Mouse (Mus musculus) macrophage (primary cell): ENCODE data around the gene Hbb-bs. TPM values are rescaled to one million over a fixed set of nuclear protein-coding genes. Genes with fewer than 3 reads are reported as not detected.
"Not testable (repeated sequence)": the region's sequence is repeated elsewhere in the genome, so short reads cannot be mapped to it uniquely, and the experiment has no call there.

Experiments
- H3K27ac ChIP-seq: fragments of 350-480 bp; formaldehyde crosslinking; 2 replicates; pipeline ENCODE4 v1.9.0; 2021
- H3K36me3 ChIP-seq: fragments of 350-480 bp; formaldehyde crosslinking; 2 replicates; pipeline ENCODE4 v1.9.0; 2021; ENCODE audit errors: inconsistent target
- H3K4me3 ChIP-seq: fragments of 350-480 bp; formaldehyde crosslinking; 2 replicates; pipeline ENCODE4 v1.9.0; 2021; ENCODE audit errors: inconsistent target
- H3K79me2 ChIP-seq: fragments of 350-480 bp; formaldehyde crosslinking; 2 replicates; pipeline ENCODE4 v1.9.0; 2021; ENCODE audit errors: inconsistent target
- WGBS: methylation state at CpG from one replicate; pipeline ENCODE4 v1.1.7; 2026; ENCODE audit warnings: inconsistent platforms; ENCODE audit not compliant: missing documents; 5-methylcytosine and 5-hydroxymethylcytosine counted together
- polyA plus RNA-seq: library from polyadenylated mRNA; stranded (reverse); fragments of 250-400 nt; gene quantifications from 3 replicates; pipeline ENCODE4 v1.2.4, GENCODE M21; 2018; ENCODE audit warnings: inconsistent platforms
- total RNA-seq, 78 experiments: library from RNA; depleted of rRNA; stranded (reverse); fragments of 250-400 nt; gene quantifications; 1 replicate in 9 of 78; 2 replicates in 24 of 78; 3 replicates in 43 of 78; 4 replicates in 2 of 78; pipeline ENCODE4 v1.2.4; 2018; ENCODE audit warnings: inconsistent platforms in 56 of 78

Gene Hbb-bs
- not detected for total RNA-seq (2018; cell fraction: chromatin; rRNA removed)
- not detected for total RNA-seq (2018; cell fraction: cytosol; rRNA removed)
- 1 to 10 TPM in 1 of 26 experiments, not detected in 25; 1.9 TPM for total RNA-seq (2018; cell fraction: nucleus; rRNA removed)
- polyA plus RNA-seq: not detected in 3 replicates

DNA sequence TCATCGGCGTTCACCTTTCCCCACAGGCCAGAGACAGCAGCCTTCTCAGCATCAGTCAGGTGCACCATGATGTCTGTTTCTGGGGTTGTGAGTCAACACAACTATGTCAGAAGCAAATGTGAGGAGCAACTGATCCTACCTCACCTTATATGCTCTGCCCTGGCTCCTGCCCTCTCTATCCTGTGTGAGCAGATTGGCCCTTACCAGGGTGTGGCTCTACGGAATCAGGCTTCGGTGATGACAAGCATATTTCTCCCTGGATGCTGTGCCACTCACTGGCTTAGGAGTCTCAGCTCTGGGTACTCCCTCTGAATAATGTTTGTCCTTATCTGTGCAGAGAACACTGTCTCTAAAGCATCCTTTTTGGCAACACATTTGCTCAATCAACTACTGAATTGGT, at the start of gene Hbb-bs:
Gene Hbb-bs (minus strand): TSS at position 289 of the 400 bp plus-strand sequence.
- no peaks in the 10 kb centered on the region for H3K36me3 ChIP-seq
- no peaks in the 10 kb centered on the region for H3K79me2 ChIP-seq
- no peak within 1 kb of the TSS for H3K4me3 ChIP-seq
- WGBS: 100% methylated on average over 4 of the region's 4 CpGs
- H3K27ac ChIP-seq: no peak within 1 kb of the TSS

DNA sequence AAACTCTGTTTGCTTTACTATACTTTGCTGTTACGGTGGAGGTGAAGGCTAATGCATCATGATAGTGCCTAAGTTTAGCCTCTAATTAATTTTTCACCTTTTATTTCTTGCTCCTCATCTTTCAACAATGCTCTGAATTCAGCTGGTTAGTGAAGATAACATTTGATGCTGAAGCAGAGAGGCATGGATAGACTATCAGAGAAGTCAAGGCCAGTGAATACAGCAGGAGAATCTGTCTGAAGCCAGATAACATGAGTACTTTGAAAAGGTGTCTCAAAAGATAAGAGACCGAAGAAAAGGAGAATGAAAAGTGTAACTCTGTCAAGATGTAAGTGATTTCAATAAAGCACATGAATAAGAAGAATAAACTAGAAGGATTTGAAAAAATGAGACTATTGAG, 49.2 kb upstream of the Hbb-bs start:
- Histone ChIP-seq H3K79me2 (no peaks in the 10 kb centered on the region), H3K36me3 (no peaks in the 10 kb centered on the region), H3K27ac (no peak overlapping the region), H3K4me3 (no peak overlapping the region)
- WGBS: 96% methylated on average over 2 of the region's 2 CpGs

DNA sequence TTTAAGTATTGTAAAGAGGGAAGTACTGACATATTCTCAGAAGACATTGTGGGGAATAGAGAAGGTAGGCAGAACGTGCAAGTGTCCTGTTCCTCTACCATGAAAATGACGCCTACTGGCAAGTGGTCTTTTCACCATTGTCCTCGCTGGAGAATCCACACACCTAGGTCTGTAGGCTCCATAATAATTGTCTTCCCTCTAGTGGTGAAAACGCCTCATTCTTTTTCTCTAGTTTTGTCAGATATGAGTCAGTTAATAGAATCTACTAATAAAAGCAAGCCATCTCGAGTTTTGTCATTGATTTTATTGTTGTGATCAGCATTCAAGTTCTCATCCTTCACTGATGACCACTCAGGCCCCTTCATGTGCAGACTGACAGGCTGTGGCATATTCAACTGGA, 46.6 kb upstream of the Hbb-bs start:
- 55% methylated on average over 5 of the region's 5 CpGs for WGBS
- Histone ChIP-seq H3K36me3 (no peaks in the 10 kb centered on the region), H3K4me3 (no peak overlapping the region), H3K27ac (no peak overlapping the region), H3K79me2 (no peaks in the 10 kb centered on the region)

DNA sequence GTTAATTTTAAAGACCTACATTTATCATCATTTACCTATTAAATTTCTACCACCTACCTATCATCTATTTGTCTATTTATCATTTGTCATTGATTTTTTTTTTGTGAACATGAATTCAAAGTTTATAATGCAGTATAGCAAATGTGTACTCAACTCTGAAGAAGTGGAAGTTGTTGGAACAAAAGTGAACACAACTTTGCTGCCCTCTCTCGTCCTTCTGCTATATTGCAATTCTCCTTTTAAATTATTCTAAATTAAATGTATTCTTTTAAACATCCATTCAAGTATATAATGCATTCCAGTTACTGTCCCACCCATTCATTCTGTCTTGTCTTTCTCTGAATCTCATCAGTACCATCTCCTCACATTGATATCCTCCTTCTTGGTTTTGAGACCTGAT, 45.2 kb upstream of the Hbb-bs start:
- 0% methylated on average over 1 of the region's 1 CpGs for WGBS
- Histone ChIP-seq H3K79me2 (no peaks in the 10 kb centered on the region), H3K36me3 (no peaks in the 10 kb centered on the region), H3K4me3 (no peak overlapping the region), H3K27ac (no peak overlapping the region)

DNA sequence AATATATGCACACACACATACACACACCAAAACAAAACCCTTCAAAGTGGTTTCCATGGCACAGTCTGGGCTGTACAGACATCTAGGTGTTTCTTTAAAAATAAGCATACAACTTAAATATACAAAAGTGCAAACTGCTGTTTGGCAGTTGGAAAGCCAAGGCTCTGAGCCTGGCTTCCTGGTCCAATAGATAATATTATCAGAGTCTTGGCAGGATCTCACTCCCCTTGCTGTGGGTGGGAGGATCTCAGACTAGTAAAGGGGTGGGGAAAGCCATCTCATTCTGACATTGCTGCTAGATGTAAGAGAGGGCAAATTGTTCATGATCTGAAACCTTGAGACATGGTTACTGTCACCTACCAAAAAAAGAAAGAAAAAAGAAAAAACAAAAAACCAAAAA, 42.8 kb upstream of the Hbb-bs start:
- Histone ChIP-seq H3K79me2 (no peaks in the 10 kb centered on the region), H3K27ac (no peak overlapping the region), H3K36me3 (no peaks in the 10 kb centered on the region), H3K4me3 (no peak overlapping the region)

DNA sequence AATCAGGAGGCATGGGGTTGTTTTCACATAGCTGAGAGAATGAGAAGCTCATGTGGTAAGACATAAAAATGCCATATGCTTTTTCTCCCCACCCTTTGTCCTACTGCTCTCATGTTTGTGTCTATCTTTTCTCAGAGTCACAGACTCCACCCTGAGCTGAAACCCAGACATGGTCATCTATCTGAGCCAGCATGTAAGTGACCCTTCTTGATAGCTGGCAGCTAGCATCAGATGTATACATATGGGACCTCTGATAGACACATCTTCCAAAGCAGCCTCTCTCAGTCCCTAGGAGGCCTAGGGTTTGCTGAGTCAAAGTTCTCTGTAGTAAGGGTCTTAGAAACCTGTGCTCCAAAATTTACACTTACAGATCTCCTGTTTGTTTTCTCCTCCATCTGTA, 37.8 kb upstream of the Hbb-bs start:
- Histone ChIP-seq H3K36me3 (no peaks in the 10 kb centered on the region), H3K4me3 (no peak overlapping the region), H3K27ac (no peak overlapping the region), H3K79me2 (no peaks in the 10 kb centered on the region)

DNA sequence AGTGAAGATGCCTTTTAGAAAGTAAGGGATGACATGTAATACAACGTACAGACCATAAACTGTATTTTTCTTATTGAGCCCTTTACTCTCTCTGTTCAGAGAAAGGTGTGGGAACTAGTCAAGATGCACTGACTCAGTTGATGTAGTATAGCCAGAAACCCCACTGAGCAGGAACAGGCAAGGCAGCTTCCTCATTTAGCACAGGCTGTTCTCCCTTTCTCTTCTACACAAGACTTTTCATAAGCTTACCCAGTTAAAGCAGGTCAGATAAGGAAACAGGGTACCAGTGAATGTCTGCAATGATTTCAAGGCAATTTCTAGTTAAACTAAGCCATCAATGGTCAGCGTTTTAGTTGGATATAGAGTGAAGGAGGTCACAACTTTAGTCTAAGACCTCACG, 33.6 kb upstream of the Hbb-bs start:
- Histone ChIP-seq H3K36me3 (no peaks in the 10 kb centered on the region), H3K79me2 (no peaks in the 10 kb centered on the region), H3K27ac (no peak overlapping the region), H3K4me3 (no peak overlapping the region)
- WGBS: 64% methylated on average over 3 of the region's 3 CpGs

DNA sequence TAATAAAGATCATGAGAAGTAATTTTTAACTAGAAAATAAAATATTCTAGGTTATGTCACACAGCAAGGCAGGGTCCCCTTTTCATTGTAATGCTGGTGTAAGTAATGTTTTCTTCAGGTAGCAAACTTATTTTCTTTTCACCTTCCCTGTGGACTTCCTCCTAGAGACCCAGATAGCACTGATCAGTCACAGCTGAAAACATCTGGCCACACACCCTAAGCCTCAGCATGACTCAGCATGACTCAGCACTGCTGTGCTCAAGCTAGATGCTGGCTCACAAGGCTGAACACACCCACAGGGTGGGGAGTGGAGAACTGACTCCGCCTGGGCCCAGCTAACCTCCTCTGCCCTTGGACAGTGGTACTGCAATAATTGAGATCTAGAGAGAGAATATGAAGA, 33.0 kb upstream of the Hbb-bs start:
- Histone ChIP-seq H3K36me3 (no peaks in the 10 kb centered on the region), H3K79me2 (no peaks in the 10 kb centered on the region), H3K4me3 (no peak overlapping the region), H3K27ac (no peak overlapping the region)
- 17% methylated on average over 1 of the region's 1 CpGs for WGBS

DNA sequence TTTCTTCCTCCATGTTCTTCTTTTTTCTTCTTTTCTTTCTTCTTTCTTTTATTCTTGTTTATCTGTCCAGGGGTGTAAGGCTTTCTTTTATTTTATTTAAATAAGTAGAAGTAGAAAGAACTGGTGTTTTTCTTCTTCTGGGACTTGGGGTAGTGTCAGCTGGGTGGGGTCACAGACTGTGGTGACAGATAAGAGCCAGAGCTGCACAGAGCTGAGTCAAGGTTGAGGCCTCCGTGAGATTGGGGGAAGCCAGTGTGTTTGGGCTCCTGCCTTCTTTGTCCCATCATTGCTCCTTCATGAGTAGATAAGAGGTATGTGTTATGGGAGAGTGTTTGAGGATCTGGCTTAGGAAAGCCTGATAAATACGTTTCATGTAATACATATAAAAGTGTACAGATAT, 31.2 kb upstream of the Hbb-bs start:
- WGBS: 46% methylated on average over 2 of the region's 2 CpGs
- no peak overlapping the region for H3K4me3 ChIP-seq
- no peaks in the 10 kb centered on the region for H3K79me2 ChIP-seq
- H3K27ac ChIP-seq: no peak overlapping the region
- H3K36me3 ChIP-seq: no peaks in the 10 kb centered on the region

DNA sequence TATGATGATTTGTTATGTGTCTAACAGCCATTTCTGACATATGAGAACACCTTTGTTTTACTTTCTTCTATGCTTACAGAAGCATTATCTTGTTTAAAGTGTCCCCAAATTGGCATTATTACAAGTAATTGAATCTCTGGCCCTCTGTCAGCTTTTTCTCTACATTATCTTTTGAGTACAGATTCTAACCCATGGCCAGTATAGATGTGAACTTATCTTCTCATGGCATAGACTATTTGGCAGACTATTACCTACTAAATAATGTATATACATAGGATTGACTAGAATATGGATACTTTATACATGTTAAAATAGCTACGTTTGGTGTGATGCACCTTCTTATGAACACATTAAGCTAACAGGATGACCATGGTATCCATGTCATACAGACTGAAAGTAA, 26.8 kb upstream of the Hbb-bs start:
- H3K27ac ChIP-seq: no peak overlapping the region
- 87% methylated on average over 1 of the region's 1 CpGs for WGBS

DNA sequence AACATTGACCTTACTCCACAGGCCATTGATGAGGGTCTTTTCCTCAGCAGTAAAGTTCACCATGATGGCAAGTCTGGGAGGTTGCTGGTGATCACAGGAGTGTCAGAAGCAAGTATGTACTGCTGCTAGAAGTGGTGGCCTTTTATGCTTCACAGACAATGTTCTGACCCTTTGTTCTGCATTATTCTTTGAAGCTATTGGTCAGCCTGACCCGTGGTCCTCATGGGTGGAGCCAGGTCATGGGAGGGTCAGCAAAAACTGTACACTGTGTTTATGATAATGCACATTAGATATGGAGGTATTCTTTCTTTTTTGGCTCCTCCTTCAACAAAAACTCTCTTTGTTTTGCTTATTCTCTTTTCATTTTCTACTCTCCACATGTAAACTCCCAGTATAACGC, 25.2 kb upstream of the Hbb-bs start, which contains the start of gene Hbb-y:
Gene Hbb-y (minus strand): TSS at position 127 of the 400 bp plus-strand sequence.
- no peak within 1 kb of the TSS for H3K4me3 ChIP-seq
- no peak within 1 kb of the TSS for H3K27ac ChIP-seq
- H3K79me2 ChIP-seq: no peaks in the 10 kb centered on the region
- WGBS: 92% methylated on average over 2 of the region's 2 CpGs
- H3K36me3 ChIP-seq: no peaks in the 10 kb centered on the region

More for the DNA sequence above, 26.8 kb upstream of the Hbb-bs start:
- H3K4me3 ChIP-seq: no peak overlapping the region
- H3K36me3 ChIP-seq: no peaks in the 10 kb centered on the region
- no peaks in the 10 kb centered on the region for H3K79me2 ChIP-seq

DNA sequence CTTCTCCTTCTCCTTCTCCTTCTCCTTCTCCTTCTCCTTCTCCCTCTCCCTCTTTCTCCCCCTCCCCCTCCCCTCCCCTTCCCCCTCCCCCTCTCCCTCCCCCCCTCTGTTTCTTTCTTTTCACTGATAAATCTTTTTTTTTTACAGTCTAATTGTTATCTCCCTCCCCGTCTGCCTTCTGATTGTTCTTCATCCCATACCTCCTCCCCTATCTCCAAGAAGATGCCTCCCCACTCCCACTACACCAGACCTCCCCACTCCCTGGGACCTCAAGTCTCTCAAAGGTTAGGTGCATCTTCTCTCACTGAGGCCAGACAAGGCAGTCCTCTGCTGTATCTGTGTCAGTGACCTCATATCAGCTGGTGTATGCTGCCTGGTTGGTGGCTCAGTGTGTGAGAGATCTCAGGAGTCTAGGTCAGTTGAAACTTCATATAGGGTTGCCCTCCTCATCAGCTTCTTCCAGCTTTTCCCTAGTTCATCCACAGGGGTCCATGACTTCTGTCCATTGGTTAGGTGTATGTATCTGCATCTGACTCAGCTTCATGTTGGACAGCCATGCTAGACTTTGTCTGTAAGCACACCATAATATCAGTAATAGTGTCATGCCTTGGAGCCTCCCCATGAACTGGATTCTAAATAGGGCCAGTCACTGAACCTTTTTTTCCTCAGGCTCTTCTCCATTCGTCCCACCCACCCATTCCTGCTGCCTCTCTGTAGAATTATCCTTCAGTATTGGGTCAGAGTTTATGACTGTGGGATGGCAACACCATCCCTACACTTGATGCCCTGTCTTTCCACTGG, 16.8 kb upstream of the Hbb-bs start:
- WGBS: 64% methylated on average over 1 of the region's 2 CpGs
- no peak overlapping the region for H3K27ac ChIP-seq
- no peak overlapping the region for H3K4me3 ChIP-seq
- H3K36me3 ChIP-seq: no peaks in the 10 kb centered on the region
- H3K79me2 ChIP-seq: no peaks in the 10 kb centered on the region

DNA sequence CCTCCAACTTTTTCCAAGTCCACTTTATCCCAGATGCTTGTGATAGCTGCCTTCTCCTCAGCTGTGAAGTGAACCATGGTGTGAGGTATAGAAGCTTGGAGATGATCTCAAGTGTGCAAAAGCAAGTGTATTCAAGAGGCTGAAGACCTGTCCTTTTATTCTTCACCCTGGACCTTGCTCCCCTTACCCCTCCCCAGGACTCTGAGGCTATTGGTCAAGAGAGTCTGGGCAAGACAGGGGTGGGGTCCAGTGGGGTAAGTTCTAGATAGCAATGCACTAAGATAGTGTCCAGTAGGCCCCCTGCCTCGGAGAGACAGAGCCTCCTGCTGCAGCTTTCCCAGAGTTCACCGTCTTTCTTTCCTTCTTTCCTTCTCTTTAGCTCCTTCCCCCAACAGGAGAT, 15.1 kb upstream of the Hbb-bs start, which contains the start of gene Hbb-bh1:
Gene Hbb-bh1 (minus strand): TSS at position 131 of the 400 bp plus-strand sequence.
- Histone ChIP-seq H3K79me2 (no peaks in the 10 kb centered on the region), H3K36me3 (no peaks in the 10 kb centered on the region), H3K4me3 (no peak within 1 kb of the TSS), H3K27ac (no peak within 1 kb of the TSS)
- 96% methylated on average over 2 of the region's 2 CpGs for WGBS

DNA sequence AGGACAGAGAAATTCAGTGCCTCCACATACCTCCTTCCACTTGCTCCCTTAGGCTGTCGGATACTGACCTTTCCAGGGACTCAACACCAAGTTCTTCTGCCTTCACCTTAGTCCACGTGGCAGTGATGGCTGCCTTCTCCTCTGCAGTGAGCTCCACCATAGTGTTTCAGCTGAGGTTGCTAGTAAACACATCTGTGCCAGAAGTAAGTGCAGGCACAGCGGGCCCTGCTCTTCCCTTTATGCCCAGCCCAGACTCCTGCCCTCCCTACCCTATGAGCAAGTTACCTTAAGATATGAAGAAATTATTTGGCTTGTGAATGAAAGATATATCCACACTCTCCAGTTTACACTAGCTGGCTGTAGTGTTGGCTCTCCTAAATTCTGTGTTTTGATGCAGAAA, 12.4 kb upstream of the Hbb-bs start, which contains the start of gene Hbb-bh2:
Gene Hbb-bh2 (minus strand): TSS at position 253 of the 400 bp plus-strand sequence.
- no peak within 1 kb of the TSS for H3K4me3 ChIP-seq
- H3K27ac ChIP-seq: no peak within 1 kb of the TSS
- H3K79me2 ChIP-seq: no peaks in the 10 kb centered on the region
- 76% methylated on average over 3 of the region's 3 CpGs for WGBS
- no peaks in the 10 kb centered on the region for H3K36me3 ChIP-seq

DNA sequence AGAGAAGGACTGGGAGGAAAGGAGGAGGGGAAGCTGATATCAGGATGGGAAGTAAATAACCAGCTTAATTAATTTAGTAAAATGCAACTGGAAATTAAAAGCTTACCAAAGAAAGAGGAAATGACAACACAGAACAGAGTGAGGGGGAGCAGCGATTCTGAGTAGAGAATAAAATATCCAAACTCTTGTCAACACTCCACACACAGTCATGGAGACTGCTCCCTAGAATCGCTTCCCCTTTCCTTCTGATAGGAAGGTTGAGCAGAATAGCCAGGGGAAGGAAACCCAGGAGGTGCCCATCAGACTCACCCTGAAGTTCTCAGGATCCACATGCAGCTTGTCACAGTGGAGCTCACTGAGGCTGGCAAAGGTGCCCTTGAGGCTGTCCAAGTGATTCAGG, 757 bp downstream of the Hbb-bs start:
- no CpG with 5 or more reads among the region's 2 CpGs for WGBS

More for the DNA sequence above, 757 bp downstream of the Hbb-bs start:
- H3K79me2 ChIP-seq, H3K27ac ChIP-seq, H3K4me3 ChIP-seq, H3K36me3 ChIP-seq: not testable (repeated sequence)
